Mouse (Mus musculus) large intestine, adult 2 months (tissue): ENCODE results near the gene Cst9. TPM values are rescaled to one million over a fixed set of nuclear protein-coding genes. Genes with fewer than 3 reads are reported as not detected.

ENCODE experiments used
- DNase-seq: peaks from one replicate; pipeline ENCODE4 v3.0.0-alpha.2; 2012; ENCODE audit warnings: low read depth, low spot score
- WGBS: fragments of 180-500 bp; shearing (Covaris S2); methylation state at CpG from one replicate; pipeline ENCODE4 v1.1.7; 2018; 5-methylcytosine and 5-hydroxymethylcytosine counted together
- polyA plus RNA-seq: library from polyadenylated mRNA; depleted of rRNA; stranded (reverse); fragments of >200 nt; gene quantifications from 2 replicates; pipeline ENCODE4 v1.2.3, GENCODE M21; 2012; rRNA removed

Cst9 gene
- not detected in 2 replicates for polyA plus RNA-seq

DNA sequence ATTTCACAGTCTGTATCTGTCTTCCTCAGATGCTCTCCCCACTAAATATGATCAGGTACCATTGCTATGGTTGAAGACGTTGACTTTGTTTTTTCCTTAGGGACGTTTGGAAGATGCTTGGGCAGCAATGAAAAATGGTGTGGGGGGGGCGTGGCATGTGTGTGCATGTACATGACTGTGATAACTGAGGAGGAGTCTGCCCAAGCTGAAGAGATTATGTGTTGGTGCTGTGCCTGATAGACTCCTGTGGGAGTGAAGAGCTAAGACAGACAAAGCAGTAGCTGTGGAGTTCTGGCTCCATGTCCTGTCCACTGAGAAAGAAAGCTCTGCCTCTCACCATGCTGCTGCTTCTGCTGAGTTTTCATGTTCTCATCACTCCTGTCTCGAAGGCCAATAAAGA lies at the start of gene Cst9:
TSS of gene Cst9 (plus strand) at position 236 of the 400 bp plus-strand sequence.
- no peak for DNase-seq
- 34% methylated on average over 4 of the region's 4 CpGs for WGBS

DNA sequence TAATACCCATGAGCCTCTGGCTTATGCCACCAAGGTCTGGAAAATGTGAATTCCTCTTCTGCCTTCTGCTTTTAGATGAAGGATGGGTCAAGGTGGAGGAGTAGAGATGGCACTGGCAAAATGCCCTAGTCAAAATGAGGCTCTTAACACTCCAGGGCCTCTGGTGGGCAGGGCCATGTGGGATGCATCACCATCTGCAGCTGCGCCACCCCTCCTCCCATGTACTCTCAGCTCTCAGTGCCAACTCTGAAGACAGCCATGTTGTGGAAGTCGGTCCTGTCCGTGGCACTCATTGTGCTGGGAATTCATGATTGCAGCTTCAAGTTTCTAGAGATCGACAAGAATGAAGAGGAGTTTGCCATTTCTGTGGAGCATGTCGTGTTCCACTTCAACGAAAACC lies 45.8 kb upstream of the Cst9 start, which contains the start of gene Cst12:
TSS of gene Cst12 (plus strand) at position 220 of the 400 bp plus-strand sequence.
- no peak for DNase-seq
- 93% methylated on average over 6 of the region's 6 CpGs for WGBS

DNA sequence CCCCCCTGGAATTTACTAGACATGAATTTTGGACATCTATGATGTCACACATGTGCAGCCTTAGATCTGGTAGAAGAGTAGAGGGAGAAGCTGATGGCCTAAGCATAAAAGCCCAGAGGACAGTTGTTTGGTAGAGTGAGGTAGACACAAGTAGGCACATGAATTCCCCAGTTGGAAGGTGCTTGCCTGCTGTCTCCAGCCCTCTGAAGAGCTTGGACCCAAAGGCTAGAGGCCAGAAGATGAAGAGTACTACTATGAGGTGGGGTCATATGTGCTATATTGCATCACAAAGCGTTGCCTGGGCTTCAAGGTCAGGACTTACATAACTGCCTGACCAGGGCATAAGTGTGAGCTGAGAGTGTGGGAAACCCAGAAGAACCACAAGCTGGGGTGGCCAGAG lies 36.5 kb upstream of the Cst9 start, which contains the start of gene Cst8:
TSS of gene Cst8 (plus strand) at position 301 of the 400 bp plus-strand sequence.
- 58% methylated on average over 1 of the region's 1 CpGs for WGBS
- no peak for DNase-seq

DNA sequence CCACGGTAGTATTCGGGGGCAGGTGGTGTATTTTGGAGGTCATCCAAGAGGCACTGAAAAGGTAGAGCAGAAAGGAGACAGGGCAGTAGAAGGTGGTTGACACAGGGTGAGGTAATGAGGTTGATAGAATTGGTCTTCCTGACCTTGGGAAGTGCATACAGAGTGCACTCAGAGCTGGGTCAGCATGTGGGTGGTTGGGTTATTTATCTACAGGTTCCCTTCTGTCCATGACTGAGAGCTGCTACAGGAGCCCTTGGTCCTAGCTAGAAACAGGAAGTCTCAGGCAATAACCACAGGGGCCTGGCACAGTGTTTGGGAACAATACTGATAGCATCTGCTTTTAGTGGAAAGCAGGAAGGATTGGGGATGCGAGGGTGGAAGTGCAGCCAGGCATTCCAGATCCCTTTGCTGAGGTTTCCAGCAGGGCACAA lies 33.4 kb upstream of the Cst9 start:
- WGBS: 12% methylated on average over 3 of the region's 3 CpGs

DNA sequence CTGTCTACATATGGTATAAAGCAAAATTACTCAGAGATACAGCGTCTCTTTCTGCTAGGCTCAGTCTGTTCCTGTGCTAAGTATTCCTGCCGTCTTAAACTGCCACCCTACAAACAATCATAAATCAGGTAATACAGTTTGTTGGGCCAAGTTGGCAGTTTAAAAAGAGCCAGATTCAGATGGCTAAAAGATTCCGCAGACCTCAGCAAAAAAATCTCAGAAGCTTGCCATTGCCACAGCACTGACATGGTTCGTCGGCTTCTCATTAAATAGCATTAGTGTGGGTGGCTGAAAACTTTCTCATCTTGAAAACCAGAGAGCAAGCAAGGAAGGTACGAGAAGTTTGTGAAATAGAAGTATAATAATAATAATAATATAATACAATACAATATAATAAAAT lies 28.3 kb upstream of the Cst9 start:
- 38% methylated on average over 6 of the region's 6 CpGs for WGBS

More for the DNA sequence above, 33.4 kb upstream of the Cst9 start:
- DNase-seq: no peak

DNA sequence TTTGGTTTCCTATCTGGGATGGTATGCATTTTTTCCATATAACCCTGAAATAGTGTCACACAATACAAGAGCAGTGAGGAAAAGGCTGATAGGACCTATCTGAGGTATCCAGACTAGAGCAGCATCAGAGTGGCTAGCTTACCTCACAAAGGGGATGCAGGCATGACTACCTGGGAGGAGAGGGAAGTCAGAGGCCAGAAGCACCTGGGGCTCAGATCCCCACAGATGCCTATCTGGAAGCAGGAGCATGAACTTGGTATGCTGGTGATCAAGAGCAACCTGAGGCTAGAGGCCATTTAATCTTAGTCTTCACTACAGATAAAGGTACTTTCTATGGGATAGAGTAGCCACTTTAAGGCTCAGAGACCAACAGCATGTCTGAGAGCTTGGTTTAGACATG lies 15.0 kb upstream of the Cst9 start, which contains the start of gene Cst13:
TSS of gene Cst13 (plus strand) at position 173 of the 400 bp plus-strand sequence.
- no peak for DNase-seq

More for the DNA sequence above, 28.3 kb upstream of the Cst9 start:
- DNase-seq: no peak

DNA sequence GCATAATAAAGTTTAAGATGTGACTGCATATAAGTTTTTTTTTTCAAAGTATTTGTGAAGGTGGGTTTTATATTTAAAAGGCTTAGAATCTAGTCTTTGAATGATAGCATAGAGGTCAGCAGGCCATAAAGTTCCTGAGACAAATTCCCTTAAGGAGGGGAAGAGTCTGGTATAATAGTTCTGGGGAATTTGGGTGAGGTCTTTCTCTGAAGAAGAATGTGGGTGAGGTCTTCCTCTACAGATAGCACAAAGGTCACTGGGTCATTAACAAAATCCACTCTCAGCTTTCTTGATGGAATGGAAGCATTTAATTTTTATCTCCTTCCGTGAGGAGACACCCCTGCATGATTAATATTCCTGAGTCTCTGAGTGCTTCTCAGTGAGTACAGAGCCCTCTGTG lies 9.0 kb upstream of the Cst9 start:
- DNase-seq: no peak
- WGBS: 11% methylated on average over 1 of the region's 1 CpGs

DNA sequence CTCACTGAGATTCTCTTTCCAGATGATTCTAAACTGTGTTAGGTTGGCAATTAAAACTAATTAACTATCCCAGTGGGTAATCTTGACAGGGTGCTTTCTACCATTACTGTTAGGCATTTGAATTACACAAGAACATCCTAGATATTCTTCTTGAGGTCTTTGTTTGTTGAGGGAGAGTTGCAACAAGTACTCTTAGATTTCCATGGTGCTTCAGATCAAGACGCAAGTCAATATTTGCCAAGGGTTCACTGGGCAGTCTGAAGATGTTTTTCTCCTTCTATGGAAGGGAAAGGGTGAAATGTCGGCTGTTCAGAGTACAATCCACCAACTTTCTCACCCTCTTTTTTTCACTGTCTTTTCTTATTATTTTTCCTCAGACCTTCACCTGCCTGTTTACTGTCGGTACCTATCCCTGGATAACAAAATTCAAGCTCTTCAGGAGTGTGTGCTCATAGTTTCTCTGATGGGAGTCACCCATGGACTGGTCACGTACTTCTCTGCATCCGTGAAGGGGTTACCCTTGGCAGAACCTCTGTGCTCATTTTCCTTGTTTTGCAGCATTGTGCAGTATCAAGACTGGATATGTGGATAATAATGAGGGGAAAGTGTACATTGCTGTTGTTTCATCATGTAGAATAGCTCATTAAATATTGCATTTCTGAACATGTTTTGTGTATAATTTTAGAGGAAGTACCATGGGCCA lies 3.3 kb downstream of the Cst9 start:
- WGBS: 67% methylated on average over 5 of the region's 5 CpGs
- DNase-seq: no peak

DNA sequence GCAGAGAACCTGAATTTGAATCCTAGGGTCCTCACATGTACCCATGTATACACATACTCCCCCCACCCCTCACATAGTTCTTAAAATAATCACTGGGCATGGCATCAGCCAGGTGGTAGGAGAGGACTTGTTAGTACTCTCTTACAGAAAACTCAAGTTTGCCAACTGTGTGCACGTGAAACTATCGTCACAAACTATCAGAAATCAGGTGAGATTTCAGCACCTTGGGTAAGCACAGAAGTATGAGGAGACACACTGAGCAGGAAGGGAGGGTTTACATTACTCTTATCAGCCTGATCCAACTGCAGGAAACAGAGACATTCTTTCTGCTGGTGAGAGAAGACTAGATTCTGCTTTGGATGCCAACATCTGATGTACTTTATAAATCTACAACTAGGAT lies 4.3 kb downstream of the Cst9 start:
- WGBS: 74% methylated on average over 2 of the region's 2 CpGs
- DNase-seq: no peak

DNA sequence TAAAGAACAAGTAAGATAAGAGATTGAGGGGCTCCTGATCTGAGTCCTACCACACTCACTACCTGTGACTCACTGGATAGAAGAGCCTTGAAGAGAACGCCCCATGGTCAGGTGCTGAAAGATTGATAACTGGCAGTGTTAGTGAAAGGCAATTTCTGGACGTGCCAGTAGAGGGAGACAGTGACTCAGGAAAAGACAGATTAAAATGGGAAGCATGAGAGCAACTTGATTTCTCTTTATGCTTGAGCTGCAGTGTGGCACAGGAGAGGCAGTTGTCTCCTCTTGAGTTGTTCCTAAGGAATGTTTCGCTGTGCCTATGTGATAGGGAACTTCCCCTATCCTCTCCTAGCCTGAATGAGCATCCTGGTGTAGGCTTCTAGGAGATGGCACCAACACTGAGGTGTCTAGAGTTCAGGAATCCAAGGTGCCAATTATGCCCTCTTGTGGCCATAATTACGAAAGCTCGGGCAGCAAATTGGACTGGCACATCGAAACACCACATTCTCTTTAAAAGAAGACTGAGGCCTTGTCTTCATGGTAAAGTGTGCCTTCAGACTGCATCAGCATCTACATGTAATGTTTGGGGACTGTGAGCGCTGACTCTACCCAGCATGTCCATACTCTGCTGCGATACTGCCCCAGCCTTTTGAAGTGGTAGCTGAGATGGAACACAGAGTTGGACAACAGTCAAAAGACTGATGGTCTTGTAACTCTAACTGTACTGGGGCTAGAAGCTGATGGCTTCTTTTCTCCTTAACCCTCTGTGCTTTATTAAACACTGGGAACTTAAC lies 16.4 kb downstream of the Cst9 start:
- 39% methylated on average over 8 of the region's 8 CpGs for WGBS
- DNase-seq: peak; percentile 46

DNA sequence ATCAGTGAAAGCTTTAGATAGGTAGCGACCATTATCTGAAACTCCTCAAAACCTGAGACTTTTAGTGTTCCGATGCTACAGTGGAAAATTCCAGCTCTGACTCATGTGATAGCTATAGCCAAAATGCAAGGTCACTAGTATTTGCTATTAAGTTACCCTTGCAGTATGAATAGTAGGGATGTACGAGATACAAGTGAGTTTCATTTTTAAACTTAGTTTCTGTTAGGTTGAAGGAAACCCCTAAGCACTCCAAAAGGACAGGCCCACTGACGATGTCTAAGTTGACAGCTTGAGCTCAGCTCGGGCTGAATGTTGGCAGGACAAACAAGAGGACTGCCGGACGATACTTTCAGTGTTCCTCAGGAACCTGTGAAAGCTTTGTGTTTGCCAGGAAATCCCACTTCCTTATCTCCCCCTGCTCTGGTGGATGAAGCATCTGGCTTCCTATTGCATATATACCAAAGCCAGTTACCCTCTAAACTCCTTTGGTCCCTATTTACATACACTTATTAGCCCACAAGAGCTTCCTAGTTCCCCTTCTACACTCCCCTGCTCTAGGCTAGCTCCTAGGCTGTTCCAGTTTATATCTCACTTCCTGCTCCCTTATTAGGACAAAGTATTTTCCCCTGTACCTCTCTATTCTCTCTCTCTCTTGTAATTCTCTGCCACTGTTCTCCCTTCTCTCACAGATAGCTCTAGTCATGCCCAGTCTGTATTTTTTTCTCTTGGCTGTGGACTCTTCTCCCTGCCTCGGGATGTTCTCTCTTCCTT lies 21.9 kb downstream of the Cst9 start:
- no peak for DNase-seq
- 28% methylated on average over 8 of the region's 8 CpGs for WGBS

DNA sequence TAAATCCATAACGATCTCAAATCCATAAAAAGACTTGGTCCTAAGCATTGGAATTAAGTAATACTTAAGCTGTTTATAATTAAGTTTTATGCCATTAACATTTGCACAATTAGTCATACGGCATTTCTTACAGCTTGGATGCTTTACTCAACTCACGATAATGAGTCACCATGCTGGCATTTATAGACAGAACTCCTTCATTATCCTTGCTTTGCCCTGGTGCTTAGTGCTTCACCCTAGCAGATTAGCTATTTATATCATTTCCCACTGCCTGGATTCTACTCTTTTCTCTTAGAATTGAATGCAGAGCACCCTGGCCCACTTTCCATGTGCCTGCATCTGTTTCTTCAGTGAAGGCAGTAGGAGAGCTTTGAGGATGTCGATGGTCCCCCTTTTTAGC lies 22.6 kb downstream of the Cst9 start:
- 58% methylated on average over 4 of the region's 4 CpGs for WGBS
- DNase-seq: no peak

DNA sequence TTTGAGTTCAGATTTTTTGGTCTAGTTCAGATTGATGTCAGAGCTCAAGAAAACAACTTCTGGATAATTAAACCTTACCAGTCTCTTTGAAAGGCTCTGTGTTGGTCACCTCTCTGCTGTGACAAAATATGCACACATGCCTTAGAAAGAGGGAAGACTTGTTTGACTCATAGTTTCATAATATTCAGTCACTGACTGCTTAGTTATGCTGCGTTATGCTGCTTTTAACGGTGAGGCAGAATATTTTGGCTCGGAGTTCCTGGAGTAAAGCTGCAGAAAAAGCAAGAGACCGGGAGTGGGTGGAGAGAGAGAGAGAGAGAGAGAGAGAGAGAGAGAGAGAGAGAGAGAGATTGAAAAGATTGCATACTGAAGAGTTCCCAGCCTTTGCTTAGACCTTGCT lies 26.0 kb downstream of the Cst9 start:
- DNase-seq: no peak
- 64% methylated on average over 4 of the region's 4 CpGs for WGBS

DNA sequence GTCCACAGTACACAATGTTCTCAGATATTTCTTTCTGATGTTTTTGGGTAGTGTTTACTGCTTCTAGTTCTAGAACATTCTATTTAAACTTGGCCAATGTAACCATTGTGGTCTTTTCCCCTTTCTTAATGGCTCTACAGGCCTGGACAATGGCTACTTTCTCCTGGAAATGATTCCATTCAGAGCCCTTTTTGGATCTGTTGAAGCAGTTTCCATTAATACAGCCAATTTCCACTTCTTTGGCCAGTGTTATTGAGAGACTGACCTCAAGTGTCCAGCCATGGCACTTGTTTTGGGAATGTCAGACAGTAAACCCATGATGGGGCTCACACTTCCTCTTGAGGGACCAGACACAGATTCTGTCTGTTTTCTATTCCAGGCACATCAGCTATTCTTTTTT lies 26.7 kb downstream of the Cst9 start:
- no peak for DNase-seq

DNA sequence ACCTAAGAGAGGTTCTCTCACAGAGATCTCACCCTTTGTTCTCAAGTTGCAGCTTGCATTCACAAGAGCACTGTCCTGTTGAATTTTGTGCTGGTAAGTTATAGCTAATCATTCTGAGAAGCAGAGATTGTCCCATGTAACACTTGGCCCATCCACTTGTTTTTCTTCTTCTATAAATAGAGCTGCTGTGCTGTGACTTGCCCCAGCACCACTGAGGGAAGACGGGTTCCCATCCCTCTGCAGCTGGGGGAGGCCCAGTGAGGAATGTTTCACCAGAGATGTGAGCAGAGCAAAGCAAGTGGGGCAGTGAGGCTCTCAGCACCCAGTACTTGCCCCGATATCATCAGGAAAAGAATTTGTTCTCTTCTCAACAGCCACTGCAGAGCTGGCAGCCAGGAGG lies 30.0 kb downstream of the Cst9 start, which contains the start of gene 9230104L09Rik:
TSS of gene 9230104L09Rik (minus strand) at position 73 of the 400 bp plus-strand sequence.
- WGBS: 30% methylated on average over 2 of the region's 2 CpGs
- DNase-seq: no peak

DNA sequence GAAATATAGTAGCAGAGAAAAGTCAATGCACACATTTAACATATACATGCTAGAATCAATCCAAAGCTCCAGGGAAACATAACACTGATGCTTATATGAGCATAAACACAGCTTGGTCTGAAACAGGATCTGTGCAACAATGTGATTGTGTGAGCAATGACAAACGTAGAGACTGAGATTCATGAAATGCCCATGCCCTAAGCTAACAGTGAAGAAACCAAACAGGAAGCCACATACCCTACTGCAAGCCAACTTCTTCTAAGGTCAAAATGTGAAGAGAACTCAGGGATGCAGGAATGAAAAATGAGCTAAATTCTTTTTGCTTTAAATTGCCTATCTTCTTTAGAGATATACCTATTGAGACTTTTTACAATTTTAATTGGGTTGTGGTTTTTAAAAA lies 34.0 kb downstream of the Cst9 start:
- 37% methylated on average over 1 of the region's 1 CpGs for WGBS
- no peak for DNase-seq

DNA sequence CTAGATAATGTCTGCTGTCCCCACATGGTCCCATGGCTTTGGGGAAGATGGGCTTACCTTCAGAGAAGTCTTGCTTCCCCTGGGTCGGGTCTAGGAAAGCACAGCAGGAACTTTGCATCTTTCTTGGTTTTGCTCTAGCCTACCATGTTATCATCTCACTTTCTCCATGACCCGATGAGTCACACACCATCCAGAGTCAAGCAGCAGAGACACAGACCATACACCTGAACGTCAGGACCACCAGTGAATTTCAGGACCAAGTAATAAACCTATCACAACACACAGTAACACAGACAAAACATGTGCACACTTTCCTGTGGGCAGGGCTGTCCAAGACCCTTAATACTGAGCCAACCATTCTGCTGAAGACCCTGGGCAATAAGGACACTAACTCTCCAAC lies 35.6 kb downstream of the Cst9 start:
- WGBS: 86% methylated on average over 3 of the region's 3 CpGs

DNA sequence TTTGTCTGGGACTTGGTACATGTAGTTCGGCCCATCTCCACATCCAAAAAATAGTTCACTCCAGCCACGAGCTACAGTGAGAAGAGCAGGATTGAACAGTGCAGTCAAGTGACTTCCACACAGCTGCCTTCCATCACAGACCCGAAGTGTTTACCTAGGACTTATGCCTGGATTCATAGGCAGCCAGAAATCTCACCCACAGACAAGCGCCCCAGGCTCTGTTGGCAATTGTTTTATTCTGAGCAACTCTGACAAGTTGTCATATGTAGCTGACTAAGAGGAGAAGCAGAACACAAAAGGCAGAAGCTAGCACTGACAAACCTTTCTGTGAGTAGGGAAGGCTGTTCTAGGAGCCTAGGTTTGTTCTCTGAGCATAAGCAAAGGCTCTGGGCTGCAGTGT lies 37.9 kb downstream of the Cst9 start:
- WGBS: 55% methylated on average over 4 of the region's 4 CpGs
- no peak for DNase-seq

More for the DNA sequence above, 35.6 kb downstream of the Cst9 start:
- no peak for DNase-seq

DNA sequence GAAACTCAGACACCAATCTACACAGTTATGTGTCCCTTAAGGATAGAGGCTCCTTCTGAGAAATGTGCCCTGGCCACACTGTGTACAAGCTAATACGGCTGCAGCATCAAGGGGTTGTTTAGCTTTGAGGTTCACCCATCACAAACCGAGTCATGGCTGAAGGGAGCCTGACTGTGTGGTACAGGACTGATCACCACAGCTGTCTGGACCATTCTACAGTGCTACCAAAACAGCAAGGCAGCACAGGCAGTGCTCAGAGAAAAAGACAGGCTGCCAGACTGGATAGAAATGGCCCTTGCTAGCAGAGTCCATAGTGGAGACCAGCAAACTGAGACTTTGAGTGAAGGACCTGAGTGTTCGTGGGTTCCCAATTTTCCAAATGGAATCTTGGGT lies 39.3 kb downstream of the Cst9 start:
- WGBS: 31% methylated on average over 3 of the region's 3 CpGs
- no peak for DNase-seq
